Mouse (Mus musculus) c-Kit-positive CD71-positive TER-119-positive erythroid progenitor cells, embryonic 14.5 days (primary cell): ENCODE measurements around the gene Ms4a5.
"Not testable (repeated sequence)": the region's sequence is repeated elsewhere in the genome, so short reads cannot be mapped to it uniquely, and the experiment has no call there.

ENCODE experiments used
- DNase-seq: peaks from one replicate; pipeline ENCODE4 v3.0.0-alpha.2; 2013; ENCODE audit warnings: low spot score

Ms4a5 gene

DNA sequence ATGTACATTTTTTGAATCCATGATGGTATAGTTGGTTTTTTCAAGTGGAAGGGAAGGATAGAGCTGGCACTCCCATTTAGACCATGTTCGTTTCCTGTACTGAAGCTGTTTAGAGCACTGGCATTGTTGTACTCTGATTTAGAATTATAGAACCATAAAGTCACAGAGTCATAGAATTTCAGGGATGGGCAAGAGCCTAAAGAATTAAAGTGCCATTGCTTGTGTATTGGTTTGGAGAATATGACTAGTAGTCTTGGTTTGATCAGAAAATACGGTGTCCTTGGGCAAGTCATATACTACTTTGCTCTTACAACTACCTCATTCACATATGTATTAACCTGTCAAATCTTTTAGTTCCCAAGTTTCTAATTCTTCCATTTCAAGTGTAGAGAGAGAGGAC, at the start of gene Ms4a5:
Ms4a5 (minus strand) TSS at position 101 of the 400 bp plus-strand sequence.
- DNase-seq, result no peak

DNA sequence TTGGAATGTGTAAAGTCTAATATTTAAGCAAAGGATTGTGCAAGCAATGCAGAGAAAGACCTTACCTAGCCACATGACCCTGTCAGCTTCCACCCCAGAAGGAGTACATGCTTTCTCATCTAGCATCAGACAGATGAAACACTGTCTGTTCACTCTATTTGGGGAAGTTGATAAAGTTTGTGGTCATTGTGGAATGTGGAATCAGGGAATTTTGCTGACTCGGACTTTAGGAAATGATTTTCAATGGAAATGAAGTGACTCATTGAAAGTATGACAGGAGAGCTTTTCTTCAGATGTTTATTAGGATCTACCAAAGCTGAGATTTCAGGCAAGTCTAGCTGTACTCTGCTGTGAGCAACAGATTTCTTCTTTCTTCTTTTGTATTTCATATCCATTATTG, 37.5 kb upstream of the Ms4a5 start:
- DNase-seq, result no peak

DNA sequence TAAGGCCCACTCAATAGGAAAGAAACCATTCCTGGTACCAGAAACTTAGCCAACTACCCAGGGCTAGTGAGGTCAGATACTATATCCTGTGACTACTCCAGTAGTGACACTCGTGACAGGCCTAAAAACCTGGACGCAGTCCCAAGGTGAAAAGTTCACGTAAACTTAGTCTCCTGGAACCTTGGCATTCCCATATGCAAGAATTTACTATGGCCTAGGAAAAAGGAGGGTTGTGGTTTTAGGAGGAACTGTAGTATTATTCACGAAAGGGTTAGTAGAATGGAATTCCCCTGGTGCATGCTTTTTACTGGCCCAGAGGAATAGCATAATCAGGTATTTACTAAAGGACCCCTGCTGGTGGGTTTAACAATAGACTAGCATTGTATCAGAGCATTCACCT, 33.1 kb upstream of the Ms4a5 start:
- DNase-seq, result no peak

DNA sequence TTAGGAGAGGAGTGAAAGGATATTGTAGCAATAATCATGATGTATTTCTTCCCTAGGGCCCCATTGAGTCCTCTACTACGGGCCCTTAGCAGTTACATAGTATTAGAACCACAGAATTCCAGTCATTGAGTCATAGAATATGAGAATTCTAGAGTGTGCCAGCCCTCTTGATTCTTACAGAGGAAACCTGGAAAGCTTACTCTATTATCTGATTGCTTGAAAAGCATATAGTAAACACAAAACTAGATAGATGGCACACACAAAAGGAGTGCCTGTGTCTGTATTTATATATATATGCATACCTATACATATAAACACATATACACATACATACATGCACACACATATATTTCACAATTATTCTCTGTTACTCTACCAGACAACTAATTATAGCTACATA, 30.7 kb upstream of the Ms4a5 start, which contains the start of gene Ms4a14:
Ms4a14 (minus strand) TSS at position 101 of the 400 bp plus-strand sequence.
- no peak for DNase-seq

DNA sequence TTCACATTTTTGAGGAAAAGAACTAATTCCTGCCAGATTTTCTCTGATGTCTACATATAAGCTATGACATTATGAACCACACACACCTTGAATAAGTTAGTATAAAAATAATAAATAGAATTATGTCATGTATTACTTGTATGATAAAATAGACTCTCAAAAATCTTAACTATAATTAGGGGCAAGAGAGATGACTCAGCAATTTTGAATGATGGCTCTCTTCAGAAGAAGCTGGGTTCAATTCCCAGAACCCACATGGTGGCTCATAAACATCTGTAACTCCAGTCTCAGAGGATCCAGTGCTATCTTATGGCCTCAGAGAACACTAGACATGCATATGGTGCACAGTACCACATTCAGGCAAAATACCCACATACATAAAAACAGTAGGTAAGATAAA, 25.2 kb upstream of the Ms4a5 start:
- DNase-seq, result no peak

DNA sequence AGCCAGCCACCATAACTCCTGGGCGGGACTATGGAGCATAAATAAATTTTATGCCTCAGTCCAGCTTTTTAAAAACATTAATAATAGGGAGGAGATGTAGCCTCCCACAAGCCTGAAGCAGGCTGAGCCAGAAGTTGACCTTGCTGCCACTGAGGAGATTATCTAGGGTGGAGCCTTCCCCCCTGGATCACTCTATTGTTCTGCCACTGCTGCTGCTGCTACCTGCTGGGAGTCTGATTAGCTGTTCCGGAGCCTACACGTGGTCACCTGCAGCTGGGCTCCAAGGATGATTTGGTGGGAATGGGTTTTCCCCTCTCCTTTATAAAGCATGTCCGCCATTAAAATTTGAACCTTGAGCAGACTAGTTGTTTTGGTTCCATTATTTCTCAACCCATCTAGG, 15.9 kb upstream of the Ms4a5 start:
- not testable (repeated sequence) for DNase-seq

DNA sequence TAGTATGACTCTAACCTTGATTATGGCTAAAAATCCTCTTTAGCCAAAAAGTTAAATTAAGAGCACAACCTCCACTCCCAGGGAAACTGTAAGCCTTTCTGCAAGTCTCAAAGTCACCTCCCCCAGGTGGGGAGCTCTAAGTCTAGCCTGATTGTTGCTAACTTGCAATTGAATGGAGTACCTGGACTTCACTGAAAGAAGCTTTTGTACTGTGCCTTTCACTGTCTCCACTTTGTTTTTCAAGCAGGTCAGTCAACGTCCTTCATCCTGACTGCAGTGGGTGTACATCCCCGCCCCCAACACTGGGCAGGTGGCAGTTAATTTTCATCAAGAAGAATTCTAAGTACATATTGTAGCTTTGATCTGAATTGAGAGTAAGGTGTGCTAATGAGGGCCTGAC, 15.3 kb upstream of the Ms4a5 start:
- no peak for DNase-seq

DNA sequence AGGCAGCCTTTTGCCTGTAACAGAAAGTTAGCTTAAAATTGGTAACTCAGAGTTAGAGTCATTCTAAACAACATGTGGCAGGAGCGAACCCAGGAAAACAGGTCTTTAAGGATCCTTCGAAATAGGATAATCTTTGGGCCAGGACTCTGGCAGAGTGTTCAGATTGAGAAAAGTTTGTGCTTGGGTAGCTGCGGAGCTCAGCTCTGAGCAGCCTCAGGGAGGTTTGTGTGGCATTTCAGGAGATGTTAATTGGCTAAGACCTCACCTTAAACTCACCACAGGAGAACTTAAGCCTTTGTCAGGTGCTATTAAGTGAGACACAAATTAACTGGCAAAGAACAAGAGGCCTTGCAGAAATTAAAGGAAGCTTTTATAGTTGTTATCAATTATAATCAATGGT, 9.9 kb upstream of the Ms4a5 start:
- not testable (repeated sequence) for DNase-seq

DNA sequence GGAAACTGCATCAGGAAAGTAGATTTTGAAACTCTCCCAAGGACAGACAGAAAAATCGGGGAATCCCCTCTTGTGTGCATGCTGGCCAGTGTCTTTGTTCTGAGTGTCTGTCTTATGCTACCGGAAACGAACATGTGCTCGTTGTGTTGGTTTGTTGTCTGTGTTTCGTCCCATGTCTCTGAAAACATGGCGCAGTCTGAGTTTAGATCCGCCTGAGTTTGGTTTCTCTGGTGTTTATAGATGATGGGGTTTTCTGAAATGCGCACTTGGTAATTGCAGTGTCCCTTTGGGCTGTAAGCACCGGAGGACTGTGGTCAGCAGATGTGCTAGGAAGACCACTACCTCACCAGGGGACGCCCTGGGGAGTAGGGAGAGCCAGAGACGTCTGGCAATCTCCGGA, 9.3 kb upstream of the Ms4a5 start:
- DNase-seq, result no peak

DNA sequence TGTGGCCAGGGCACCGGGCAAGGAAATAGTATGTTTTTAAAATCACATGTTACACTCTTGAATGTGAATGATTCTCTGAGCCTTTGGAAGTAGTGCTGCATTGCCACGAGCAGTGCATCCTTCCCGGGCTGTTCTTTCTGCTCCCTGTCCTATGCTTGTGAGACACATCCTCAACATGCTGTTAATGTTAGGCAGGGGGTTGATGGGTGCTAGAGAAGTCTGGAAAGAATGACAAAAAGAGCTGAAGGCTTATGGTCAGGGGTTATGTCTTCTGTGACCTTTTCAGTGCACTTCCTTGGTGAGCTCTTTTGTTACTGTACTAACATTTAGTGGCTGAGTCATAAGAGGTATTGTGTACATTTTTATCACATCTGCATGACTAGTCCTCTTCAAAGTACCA, 3.5 kb downstream of the Ms4a5 start:
- no peak for DNase-seq

DNA sequence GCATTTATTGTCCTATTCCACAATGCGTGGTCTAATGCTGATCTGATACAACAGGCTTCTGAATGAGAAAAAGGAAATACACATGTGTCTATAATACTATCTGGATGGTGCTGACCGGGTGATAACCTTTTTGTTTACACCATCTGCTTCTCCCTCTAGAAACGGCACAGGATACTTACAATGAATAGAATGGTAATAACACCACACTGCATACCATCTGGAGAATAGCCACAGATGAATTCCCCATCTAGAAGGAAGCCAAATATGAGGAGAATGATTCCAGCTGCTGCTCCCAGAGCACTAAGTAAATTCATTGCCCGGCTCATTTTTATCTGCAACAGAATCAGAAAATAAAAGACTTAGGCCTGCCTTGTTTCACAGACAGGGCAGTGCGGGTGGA, 7.2 kb downstream of the Ms4a5 start:
- DNase-seq, result no peak

DNA sequence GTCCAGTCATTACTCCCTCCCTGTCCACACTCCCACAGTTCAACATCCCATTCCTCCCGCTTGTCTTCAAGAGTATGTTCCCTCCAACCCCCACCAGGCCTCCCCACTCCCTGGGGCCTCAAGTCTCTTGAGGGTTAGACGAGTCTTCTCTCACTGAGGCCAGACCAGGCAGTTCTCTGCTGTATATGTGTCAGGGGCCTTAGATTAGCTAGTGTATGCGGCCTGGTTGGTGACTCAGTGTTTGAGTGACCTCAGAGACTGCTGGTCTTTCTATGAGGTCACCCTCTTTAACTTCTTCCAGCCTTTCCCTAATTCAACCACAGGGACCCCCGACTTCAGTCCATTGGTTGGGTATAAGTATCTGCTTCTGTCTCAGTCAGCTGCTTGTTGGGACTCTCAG, 16.7 kb downstream of the Ms4a5 start:
- DNase-seq, result no peak

DNA sequence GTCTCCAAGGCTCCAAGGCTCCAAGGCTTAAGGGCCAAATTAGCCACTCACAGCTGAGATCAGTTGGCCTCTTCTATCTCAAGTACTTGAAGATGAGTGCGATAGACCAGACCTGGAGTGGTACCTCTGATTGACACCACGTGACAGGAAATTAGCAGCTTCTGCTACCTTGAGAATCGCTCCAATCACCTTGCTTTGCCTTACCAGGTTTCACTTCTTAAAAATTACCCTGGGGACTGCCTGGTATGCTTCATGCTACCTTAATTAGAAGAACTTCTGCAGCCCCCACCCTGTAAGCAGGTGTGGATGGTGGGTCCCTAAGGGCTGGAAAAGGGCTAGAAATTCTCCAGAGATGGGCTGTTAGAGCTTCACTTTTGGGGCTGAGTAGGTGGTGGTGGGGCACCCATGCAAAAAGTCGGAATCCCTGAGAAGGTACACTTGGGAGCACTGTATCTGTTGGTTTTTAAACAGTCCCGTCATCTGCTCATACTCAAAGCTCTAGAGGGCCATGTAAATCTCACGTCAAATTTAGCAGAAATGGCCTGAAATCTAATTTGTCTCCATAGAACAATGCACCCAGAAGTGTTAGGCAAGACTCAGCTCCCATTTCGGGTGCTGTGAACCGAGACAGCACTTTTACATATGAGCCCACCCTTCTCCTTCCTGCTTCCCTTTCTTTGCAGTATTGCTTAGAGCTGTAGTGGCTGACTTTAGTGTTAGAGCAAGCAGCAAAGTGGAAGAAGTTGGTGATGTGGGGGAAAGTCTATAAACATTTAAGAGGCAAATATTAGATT, 17.4 kb downstream of the Ms4a5 start, which contains the start of gene Ms4a1:
Ms4a1 (minus strand) TSS at position 190 of the 794 bp plus-strand sequence.
- DNase-seq, result no peak

DNA sequence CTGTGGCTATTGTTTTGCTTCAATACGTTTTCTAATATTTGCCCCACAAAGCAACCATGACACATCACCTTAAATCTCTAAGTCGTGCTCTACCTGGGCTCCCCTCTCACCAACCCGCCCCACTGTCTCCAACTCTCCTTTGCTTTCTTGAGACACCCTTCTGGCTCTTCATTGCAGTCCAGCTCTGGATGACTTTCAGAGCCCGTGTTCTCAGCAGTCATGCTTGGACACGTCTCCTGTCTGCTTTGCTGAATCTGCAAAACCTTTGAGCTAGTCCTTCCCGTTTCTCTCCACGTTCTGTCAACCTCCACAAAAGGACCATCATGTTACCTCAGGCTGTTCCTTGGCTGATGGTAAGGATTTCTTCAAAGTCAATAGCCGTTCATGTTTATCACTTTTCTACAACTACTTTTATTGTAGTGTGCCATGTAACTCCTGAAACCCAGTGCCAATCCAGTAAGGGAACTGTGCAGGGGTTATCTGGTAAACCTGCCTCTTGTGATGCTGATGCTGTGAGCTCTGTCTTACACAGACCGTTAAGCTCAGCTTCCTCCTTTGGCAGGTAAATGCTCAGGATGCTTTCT, 19.0 kb downstream of the Ms4a5 start:
- DNase-seq, result no peak

DNA sequence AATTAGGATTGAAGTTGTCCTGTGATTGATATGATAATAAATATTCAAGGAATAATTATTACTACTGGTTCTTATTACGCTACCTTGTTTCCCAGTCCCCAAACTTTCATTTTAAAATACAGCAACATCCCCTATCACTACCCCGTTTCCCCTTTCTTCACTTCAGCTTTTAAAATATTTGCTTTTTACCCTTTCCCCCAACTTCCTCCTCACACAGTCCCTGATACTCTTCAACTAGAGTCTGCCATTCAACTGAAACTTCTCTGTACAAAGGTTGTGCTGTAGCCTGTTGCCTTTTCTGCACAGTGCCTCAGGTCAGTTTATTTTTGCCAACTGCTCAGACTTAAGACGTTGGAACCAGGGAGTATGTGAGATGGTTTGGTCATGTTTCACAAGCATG, 20.1 kb downstream of the Ms4a5 start:
- DNase-seq, result no peak

DNA sequence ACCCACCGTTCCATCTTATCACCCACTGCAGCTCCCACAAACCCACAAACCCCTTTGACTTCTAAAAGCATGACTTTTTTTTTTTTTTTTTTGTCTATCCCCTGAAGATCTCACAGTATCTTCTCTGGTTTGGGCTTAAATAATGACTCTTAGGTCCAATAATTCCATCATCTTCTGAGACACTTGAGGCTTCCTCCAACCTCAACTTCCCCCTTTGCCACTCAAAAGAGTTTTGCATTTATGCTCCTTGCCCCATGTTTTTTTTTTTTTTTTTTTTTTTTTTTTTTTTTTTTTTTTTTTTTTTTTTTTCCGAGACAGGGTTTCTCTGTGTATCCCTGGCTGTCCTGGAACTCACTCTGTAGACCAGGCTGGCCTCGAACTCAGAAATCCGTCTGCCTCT, 20.7 kb downstream of the Ms4a5 start:
- DNase-seq, result not testable (repeated sequence)

DNA sequence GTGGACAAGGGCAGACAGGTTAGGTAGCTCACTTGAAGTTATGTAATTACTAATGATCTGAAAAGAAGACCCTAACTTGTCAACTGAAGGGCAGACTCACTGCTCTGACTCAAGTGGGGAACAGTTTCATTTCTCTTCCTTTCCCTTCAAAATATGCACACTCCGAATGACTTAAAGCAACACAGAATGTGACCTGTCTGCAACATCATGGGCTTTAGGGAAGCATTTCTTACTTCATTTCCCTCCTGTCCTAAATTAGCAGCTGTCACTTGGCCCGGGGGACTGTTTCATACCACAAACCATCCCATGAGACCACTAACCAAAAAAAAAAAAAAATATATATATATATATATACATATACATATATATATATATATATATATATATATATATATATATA, 22.2 kb downstream of the Ms4a5 start:
- no peak for DNase-seq

DNA sequence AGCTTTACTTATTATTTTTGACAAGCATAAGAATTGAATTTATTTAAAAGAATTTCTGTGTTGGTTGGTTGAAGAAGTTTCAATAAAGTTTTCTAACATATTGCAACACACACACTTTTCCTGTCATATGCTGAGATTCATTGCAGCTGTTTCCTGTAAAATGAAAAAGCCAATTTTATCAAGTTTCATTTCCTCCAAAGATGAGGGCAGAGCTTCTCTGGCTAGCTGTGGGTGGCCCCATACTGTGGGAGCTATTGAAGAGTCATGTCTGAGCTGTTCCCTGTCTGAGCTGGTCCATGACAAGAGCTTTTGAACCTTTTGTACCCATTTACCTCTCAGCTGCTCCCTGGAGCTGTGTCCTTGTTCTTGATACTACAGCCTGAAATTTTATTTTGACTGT, 39.4 kb downstream of the Ms4a5 start:
- DNase-seq, result no peak

DNA sequence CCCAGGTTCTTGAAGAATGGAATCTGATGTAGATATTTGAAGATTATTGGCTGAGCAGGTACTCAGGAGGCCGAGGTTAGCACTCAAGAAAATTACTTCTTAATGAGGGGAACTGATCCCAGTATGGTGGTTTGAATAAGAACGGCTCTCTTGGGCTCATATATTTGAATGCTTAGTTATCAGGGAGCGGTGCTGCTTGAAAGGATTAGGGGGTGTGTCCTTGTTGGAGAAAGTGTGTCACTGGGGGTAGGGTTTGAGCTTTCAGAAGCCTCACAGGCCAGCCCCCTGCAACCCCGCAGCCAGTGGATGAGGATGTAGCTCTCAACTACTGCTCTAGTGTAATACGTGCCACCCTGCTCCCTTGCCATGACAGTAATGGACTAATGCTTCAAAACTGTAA, 41.1 kb downstream of the Ms4a5 start:
- no peak for DNase-seq

DNA sequence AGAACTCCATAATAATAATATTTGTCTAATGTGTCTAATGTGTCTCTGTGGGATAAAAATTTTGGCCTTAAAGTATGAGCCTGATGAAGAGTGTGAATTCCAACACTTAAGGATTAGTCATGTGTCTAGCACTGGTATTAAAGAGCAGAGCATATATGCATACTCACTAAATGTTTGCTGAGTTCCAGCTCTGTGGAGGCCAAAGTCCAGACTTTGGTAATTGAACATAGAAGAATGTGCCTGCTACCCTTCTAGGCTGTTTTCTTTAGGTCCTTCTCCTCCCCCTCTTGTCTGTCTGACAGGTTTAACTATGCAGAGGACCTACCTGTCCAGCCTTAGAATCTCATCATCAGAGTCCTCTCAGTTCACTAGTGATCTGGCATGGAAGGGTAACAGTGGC, 47.9 kb downstream of the Ms4a5 start:
- DNase-seq, result no peak

DNA sequence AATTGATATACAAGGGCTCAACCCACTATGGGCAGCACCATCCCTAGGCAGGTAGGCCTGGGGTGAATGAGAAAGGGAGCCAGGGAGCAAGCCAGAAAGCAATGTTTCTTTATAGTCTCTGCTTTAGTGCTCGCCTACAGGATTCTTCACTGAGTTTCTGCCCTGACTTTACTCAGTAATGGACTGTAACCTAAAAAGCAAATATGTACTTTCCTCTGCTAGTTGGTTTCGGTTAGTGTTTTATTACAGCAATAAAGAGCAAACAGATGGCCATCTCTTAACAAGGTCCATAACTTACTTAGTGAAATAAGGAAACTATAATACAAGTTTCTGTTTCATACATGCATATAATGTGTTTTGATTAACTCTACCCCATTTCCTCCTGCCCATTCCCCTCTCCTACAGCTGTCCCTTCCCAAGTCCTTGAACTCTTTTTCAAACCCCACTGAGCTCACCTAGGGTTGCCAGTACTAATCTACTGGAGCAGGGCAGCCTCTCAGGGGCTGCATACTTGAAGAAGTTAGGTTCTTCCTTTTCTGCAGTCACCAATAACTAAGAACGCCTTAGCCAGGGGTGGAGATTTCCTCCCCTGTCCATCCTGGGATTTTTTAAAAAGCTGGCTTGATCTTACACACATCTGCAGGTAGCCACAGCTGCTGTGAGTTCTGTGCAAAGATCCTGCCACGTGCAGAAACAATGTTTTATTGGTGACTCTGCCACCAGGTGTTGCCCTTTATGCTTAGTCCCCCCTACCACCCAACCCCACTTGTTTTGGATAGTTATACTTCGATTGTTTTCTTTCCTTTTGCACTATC, 48.5 kb downstream of the Ms4a5 start:
- no peak for DNase-seq

DNA sequence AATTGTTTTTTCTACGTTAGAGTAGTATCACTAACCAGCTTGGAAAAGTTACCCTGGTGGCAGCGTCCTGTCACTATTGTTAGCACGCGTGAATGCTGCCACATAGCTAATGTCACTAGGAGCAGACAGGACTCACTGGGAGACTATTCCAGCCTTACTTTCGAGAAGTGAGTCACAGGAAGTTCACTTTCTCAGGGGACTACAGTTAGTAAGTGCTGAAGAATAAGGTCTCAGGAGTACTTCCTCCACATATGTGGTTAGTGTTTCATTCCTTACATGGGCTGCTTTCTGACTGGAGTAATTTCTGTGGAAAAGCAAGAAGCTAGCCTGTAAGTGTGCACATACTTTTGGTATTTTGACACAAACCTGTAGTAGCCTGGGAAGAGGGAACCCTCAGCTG, 49.4 kb downstream of the Ms4a5 start:
- DNase-seq, result no peak

DNA sequence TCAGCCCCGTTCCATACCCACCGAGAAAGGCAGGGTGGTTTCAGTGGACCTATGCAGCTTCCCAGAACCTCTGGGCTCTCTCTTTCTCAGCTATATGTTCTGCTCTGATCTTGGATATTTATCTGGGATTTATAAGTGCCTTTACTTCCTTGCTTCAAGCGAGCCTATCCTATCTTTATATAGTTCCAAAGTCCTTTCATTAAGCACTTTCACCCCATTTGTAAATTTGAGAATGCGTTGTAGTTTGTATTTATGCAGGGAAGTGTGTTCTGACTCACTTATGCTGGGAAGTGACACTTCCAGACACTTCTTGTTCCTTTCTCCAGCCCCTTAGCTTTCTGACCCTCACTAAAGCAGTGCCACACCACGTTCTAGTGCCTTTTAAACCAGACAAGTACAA, 51.3 kb downstream of the Ms4a5 start, which contains the start of gene Ms4a12:
Ms4a12 (minus strand) TSS at position 101 of the 400 bp plus-strand sequence.
- DNase-seq, result no peak
